Mouse (Mus musculus) urinary bladder, adult 18-20 months (tissue): Measurements from ENCODE around the gene Lrrc75b.

ENCODE experiments used
- DNase-seq, 2 experiments: peaks; one replicate each; pipeline ENCODE4 v3.0.0; 2022; ENCODE audit warnings: low spot score in 2 of 2, mixed read lengths in 2 of 2

The Lrrc75b gene

DNA sequence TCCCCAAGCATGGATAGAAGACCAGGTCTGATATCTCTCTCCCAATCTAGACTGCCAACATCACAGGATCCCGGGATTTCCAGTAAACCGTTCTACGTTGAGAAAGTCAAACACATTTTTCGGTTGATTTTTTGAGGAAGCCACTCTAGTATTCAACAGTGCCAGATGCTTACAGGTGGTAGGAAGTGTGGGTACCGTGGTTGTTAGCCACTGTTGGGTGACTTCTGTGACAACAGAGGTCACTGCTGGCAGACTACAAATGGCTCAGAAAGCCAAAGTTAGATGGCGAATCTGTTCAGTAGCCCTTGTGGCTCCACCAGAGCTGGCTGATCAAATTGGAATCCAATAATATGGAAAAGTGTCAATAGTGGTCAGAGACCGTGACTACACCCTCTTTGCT, 56.4 kb downstream of the Lrrc75b start:
- no peak for DNase-seq

DNA sequence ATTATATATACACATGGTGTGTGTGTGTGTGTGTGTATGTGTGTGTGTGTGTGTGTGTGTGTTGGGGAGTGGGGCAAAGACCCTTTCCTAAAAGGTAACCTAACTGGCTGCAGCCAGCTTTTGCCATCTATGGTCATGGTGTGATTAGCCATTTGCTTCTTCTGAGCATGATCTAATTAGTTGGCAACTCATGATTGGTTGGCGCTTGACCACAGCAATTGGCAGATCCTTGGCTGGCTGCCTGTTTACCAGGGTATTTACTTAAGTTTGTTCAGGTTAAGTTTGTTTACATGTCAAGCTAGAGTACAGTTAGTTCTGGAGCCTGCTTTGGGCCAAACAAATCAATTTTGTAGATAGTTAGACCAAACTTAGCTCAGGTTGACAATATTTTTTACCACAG, 58.5 kb downstream of the Lrrc75b start:
- no peak for DNase-seq

DNA sequence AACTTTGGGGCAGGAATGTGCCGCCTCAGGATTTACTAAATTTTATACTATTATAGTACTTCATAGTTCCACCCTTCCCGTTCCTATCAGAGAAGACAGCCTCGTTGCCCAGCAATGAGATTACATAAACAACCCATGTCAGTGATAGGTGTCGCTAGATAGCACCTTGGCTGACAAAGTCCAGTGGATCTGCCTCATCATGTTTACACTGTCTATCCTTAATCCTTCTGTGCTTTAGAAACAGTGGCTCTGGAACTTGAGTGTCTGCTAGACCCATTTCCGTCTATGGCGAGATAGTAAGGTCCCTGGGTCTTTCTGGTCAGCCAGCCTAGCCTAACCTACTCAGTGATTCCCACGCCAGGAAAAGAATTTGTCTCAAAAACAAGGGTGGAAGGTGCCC, 59.8 kb downstream of the Lrrc75b start:
- no peak for DNase-seq
